Mouse (Mus musculus) midbrain, embryonic 13.5 days (tissue): ENCODE results near the gene Ldlrap1. TPM values are rescaled to one million over a fixed set of nuclear protein-coding genes. Genes with fewer than 3 reads are reported as not detected.
"Not testable (repeated sequence)": the region's sequence is repeated elsewhere in the genome, so short reads cannot be mapped to it uniquely, and the experiment has no call there.

Experiments used
- ATAC-seq: fragments of 200-750 bp; cut with Nextera tagmentation; 2 replicates; pipeline ENCODE4 v1.8.0; 2017; ENCODE audit warnings: mild to moderate bottlenecking, moderate TSS enrichment, moderate library complexity
- H3K27ac ChIP-seq: fragments of 300-500 bp; sonication (generic); 2 replicates; pipeline ENCODE4 v1.5.1; 2015; ENCODE audit warnings: inconsistent platforms, mild to moderate bottlenecking, moderate library complexity
- H3K27me3 ChIP-seq: fragments of 300-500 bp; sonication (generic); 2 replicates; pipeline ENCODE4 v1.6.1; 2015; ENCODE audit warnings: mild to moderate bottlenecking, inconsistent platforms
- H3K36me3 ChIP-seq: fragments of 300-500 bp; sonication (generic); 2 replicates; pipeline ENCODE4 v1.6.1; 2015; ENCODE audit warnings: mild to moderate bottlenecking, inconsistent platforms
- H3K4me1 ChIP-seq: fragments of 300-500 bp; sonication (generic); replicated peaks from 2 replicates; pipeline ENCODE4 v1.6.1; 2015; ENCODE audit warnings: inconsistent platforms
- H3K4me2 ChIP-seq: fragments of 300-500 bp; sonication (generic); replicated peaks from 2 replicates; pipeline ENCODE4 v1.6.1; 2015; ENCODE audit warnings: moderate library complexity, mild to moderate bottlenecking, inconsistent platforms
- H3K4me3 ChIP-seq: fragments of 300-500 bp; sonication (generic); replicated peaks from 2 replicates; pipeline ENCODE4 v1.5.1; 2015; ENCODE audit warnings: mild to moderate bottlenecking, inconsistent platforms
- H3K9ac ChIP-seq: fragments of 300-500 bp; sonication (generic); replicated peaks from 2 replicates; pipeline ENCODE4 v1.6.1; 2015; ENCODE audit warnings: mild to moderate bottlenecking, inconsistent platforms
- H3K9me3 ChIP-seq: fragments of 300-500 bp; sonication (generic); 2 replicates; pipeline ENCODE4 v1.6.1; 2016; ENCODE audit warnings: mild to moderate bottlenecking, inconsistent platforms
- WGBS: fragments of 180-500 bp; shearing (Covaris S2); methylation state at CpG from one replicate; pipeline ENCODE4 v1.1.7; 2015; 5-methylcytosine and 5-hydroxymethylcytosine counted together
- polyA plus RNA-seq: library from polyadenylated mRNA; unstranded; fragments of >200 nt; fragmentation: Nextera tagmentation; extraction: Ambion mirVana; gene quantifications from 2 replicates; pipeline ENCODE4 v1.2.1, GENCODE M21; 2015

Ldlrap1 gene
- polyA plus RNA-seq, 1 experiment from 2014 or later, result 3.4 TPM

DNA sequence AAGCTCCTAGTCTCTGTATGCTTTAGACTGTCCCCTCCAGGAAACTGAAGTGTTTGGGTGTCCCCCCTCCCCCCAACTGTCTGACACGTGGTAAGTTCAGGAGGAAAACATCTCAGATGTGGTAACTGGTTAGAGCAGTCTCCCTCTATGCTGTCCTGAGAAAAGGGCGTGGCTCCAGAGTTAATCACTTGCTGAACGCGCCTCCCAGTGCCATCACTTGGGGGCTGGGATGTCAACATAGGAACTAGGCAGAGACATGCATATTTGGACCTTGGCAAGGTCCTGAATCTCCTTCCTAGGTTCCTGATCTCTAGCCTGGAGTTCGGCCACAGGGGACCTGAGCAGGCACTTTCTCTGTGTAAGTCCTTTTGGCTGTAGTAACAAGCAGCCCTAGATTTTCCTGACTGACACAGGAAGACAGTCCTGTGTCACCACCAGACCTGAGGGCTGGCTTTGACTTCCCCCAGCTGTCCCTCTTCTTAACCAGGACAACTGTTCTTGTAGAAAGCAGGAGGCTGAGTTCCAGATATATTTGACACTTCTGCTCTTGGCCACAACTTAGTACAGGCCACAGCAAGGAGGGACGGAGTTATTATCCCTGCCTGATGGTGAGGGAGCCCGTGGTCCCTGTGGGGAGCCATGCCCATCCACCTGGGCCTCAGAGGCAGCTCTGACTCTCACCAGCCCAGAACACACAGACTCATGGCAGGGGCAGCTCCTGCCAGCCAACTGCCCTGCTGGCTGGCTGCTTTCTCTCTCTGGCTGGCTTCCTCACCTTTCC, 28.9 kb upstream of the Ldlrap1 start:
- no peak overlapping the region for H3K4me3 ChIP-seq
- H3K27me3 ChIP-seq, result no peaks in the 10 kb centered on the region
- no peaks in the 10 kb centered on the region for H3K9me3 ChIP-seq
- H3K9ac ChIP-seq, result no peak overlapping the region
- H3K4me1 ChIP-seq, result no peaks in the 10 kb centered on the region
- no peak for ATAC-seq
- H3K27ac ChIP-seq, result no peak overlapping the region
- H3K4me2 ChIP-seq, result no peak overlapping the region
- WGBS, result 26% methylated on average over 7 of the region's 7 CpGs
- H3K36me3 ChIP-seq, result peaks cover 17% of the 10 kb centered on the region

DNA sequence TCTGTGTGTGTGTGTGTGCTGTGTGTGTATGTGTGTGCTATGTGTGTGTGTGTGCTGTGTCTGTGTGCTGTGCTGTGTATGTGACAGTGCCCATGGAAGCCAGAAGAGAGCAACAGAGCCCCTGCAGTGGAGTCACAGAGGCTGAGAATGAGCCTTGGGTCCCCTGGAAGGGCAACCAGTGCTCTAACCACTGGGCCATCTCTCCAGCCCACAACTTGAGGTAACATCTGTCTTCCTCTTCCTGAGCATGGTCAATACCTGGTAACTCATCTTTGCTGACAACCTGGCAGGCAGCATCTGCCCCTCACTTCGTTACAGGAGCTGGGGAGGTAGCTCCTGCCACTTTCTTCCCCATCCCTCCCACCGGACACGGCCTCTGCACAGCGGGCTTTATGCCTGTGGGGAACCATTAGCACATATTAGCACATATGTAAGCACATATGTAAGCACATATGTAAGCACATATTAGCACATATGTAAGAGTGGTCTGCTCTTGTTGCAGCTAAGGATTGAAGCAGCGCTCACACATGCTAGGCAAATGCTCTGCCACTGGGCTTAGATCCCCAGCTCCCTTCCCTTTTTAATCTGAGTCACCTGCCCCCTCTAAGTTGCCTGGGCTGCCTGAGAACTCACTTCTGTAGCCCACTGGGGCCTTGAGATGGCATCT, 28.1 kb upstream of the Ldlrap1 start:
- Histone ChIP-seq H3K4me3 (no peak overlapping the region), H3K4me1 (no peaks in the 10 kb centered on the region), H3K9me3 (no peaks in the 10 kb centered on the region), H3K4me2 (no peak overlapping the region), H3K36me3 (peaks cover 9% of the 10 kb centered on the region), H3K9ac (no peak overlapping the region), H3K27ac (no peak overlapping the region), H3K27me3 (no peaks in the 10 kb centered on the region)
- 83% methylated on average over 5 of the region's 5 CpGs for WGBS
- no peak for ATAC-seq

DNA sequence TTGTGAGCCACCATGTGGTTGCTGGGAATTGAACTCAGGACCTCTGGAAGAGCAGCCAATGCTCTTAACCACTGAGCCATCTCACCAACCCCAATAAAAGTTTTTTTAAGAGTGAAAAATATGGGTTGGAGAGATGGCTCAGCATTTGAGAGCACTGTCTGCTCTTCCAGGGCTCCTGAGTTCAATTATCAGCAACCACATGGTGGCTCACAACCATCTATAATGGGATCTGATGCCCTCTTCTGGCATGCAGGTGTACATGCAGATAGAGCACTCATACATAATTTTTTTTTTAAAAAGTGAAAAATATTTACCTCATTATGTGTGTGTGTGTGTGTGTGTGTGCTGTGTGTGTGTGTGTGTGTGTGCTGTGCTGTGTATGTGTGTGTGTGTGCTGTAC, 27.1 kb upstream of the Ldlrap1 start:
- not testable (repeated sequence) for ATAC-seq, H3K27ac ChIP-seq, H3K36me3 ChIP-seq, H3K4me2 ChIP-seq, H3K9ac ChIP-seq, H3K4me3 ChIP-seq, H3K27me3 ChIP-seq, H3K4me1 ChIP-seq, H3K9me3 ChIP-seq

DNA sequence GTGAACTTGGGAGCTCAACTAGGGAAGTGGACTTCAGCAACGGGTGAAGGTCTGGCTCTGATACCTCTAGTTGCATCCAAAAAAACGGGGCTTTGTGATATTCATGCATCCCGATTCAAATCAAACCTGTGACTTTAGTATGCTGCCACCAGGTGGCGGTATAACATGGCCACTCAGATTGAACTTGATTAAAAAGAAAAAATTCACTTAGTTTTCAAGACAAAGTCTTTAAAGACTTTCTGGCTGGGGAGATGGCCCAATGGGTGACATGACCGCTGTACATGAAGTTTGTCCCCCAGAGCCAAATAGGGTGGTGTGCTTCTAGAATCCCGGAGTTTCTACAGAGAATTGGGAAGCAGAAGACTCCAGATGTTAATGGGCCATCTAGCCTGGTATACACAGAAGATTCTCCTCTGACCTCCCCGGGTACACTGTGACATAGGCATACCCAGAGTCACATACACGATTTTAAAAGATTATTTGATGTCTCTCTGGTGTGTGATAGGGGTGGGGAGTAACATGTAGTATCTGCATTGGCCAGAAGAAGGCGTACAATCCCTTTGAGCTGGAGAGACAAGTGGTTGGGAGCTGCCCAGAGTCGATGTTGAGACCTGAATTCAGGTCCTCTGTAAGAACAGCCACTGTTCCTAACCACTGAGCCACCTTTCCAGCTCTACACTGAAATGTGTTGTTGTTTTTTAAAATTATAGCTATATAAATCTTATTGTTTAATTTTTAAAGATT, 25.6 kb upstream of the Ldlrap1 start:
- Histone ChIP-seq H3K4me2 (no peak overlapping the region), H3K36me3 (no peaks in the 10 kb centered on the region), H3K9ac (no peak overlapping the region), H3K4me3 (no peak overlapping the region), H3K9me3 (no peaks in the 10 kb centered on the region), H3K4me1 (no peaks in the 10 kb centered on the region), H3K27me3 (no peaks in the 10 kb centered on the region), H3K27ac (no peak overlapping the region)
- WGBS, result 50% methylated on average over 10 of the region's 10 CpGs
- ATAC-seq, result no peak

DNA sequence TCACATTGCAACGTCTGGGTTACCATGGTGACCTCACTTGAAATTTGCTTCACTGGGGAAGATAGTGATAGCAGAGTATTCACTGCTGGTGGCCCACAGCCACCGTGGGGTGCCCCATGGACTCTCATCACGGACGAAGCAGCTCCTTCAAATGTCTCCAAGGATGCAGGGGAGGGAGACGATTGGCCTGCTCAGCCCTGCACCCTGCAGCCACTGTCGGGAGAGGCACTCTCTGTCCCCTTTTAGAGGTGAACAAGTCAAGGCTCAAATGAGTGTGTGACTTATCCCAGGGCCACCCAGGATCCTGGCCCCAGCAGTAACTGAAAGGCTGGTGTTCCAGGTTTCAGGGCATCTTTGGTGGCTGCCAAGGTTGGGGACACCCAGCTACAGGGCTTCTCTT, 23.9 kb upstream of the Ldlrap1 start:
- no peak for ATAC-seq
- Histone ChIP-seq H3K9ac (no peak overlapping the region), H3K4me1 (no peaks in the 10 kb centered on the region), H3K4me2 (no peak overlapping the region), H3K27me3 (no peaks in the 10 kb centered on the region), H3K9me3 (no peaks in the 10 kb centered on the region), H3K27ac (no peak overlapping the region), H3K36me3 (no peaks in the 10 kb centered on the region), H3K4me3 (no peak overlapping the region)
- 54% methylated on average over 6 of the region's 6 CpGs for WGBS

DNA sequence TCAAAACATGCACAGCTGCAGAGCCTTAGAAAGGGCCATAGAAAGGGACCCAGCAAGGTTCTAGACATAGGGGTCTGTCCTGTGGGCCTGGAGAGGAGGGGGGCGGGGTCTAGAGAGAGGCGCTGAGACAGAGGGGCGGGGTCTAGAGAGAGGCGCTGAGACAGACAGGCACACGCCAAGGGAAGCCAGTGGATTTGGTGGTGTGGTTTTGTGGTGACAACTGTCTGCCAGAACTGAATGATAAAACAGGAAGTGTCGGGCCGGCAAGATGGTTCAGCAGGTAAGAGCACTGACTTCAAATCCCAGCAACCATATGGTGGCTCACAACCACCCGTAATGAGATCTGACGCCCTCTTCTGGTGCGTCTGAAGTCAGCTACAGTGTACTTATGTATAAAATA, 19.1 kb upstream of the Ldlrap1 start:
- H3K4me2 ChIP-seq, result no peak overlapping the region
- no peak overlapping the region for H3K4me3 ChIP-seq
- no peaks in the 10 kb centered on the region for H3K4me1 ChIP-seq
- H3K36me3 ChIP-seq, result no peaks in the 10 kb centered on the region
- no peaks in the 10 kb centered on the region for H3K9me3 ChIP-seq
- no peak overlapping the region for H3K9ac ChIP-seq
- WGBS, result 30% methylated on average over 10 of the region's 10 CpGs
- no peak overlapping the region for H3K27ac ChIP-seq
- ATAC-seq, result no peak
- H3K27me3 ChIP-seq, result no peaks in the 10 kb centered on the region

DNA sequence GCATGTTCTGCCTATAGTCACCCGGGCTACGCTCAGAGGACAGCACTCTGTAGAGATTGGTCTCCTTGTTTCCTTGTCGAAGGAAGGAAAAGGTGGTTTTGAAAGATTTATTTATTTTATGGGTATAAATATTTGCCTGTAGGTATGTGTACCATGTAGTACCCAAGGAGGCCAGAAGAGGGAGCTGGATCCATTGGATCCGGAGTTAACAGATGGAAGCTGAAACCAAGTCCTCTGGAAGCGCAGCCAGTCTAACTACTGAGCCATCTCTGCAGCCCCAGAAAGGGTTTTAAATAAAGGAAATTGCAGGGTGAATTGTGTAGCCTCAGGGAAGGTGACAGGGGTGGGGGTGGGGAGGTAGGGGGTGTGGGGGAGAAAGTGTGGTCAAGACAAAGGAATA, 16.9 kb upstream of the Ldlrap1 start:
- Histone ChIP-seq H3K4me2 (no peak overlapping the region), H3K4me1 (no peaks in the 10 kb centered on the region), H3K9me3 (no peaks in the 10 kb centered on the region), H3K4me3 (no peak overlapping the region), H3K36me3 (no peaks in the 10 kb centered on the region), H3K27me3 (no peaks in the 10 kb centered on the region), H3K9ac (no peak overlapping the region), H3K27ac (no peak overlapping the region)
- WGBS, result 53% methylated on average over 5 of the region's 5 CpGs
- ATAC-seq, result no peak

DNA sequence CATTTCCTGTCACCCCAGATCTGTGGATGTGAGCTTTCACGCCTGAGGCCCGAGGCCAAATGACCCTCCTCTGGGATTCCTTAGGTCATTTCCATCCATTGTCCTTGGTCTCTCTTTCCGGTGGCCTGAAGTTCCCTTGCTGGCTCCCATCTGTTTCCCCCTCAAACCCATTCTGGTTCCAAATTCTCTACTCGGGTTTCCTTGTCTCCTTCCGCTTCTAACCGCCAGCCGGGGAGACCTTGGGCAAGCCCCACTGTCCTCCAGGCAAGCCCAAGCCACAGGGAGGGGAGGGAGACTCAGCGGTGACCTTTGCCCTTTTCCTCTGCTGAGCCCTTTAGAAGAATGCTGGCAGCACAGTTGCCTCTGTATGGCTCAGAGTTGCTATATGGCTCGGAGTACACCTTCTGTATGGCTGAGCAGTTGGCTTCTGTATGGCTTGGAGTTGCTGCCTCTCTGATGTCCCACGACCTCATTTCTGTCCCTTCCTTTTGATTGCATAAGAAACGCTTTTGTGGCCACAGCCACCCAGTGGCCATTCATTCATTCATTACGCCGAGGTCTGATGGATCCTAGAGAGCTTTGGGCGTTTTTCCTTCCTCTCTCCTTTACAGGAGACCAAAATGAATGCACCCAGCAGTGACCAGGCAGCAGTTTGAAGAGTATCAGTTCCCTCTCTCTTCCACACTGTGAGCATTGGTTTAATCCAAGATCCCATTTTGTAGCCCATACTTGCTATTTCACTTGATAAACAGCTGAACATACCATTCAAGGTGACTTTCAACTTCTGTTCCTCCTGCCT, 11.5 kb upstream of the Ldlrap1 start:
- Histone ChIP-seq H3K4me1 (no peaks in the 10 kb centered on the region; the same call in 1 of the 2 replicates), H3K4me3 (no peak overlapping the region), H3K4me2 (no peak overlapping the region), H3K9ac (no peak overlapping the region), H3K27ac (no peak overlapping the region), H3K27me3 (no peaks in the 10 kb centered on the region), H3K9me3 (no peaks in the 10 kb centered on the region), H3K36me3 (no peaks in the 10 kb centered on the region)
- 40% methylated on average over 14 of the region's 14 CpGs for WGBS
- ATAC-seq, result no peak

DNA sequence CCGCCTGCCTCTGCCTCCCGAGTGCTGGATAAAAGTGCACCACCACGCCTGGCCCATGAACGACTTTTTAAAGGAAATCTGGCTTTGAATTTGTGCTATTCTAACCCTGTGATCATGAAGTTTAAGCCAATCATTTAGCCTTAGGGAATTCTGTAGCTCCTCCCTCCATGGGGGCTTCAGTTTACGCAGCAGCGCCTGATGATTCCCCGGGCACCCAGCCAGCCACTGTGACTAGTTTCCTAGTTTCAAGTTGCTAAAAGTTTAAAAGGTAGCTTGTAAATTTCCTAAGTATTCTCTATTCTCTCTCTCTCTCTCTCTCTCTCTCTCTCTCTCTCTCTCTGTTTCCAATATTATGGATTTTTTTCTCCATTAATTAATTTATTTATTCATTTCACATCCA, 8.4 kb upstream of the Ldlrap1 start:
- H3K27me3 ChIP-seq, result peaks cover 3% of the 10 kb centered on the region; the same call in 1 of the 2 replicates
- no peak overlapping the region for H3K9ac ChIP-seq
- no peak overlapping the region for H3K4me3 ChIP-seq
- H3K9me3 ChIP-seq, result no peaks in the 10 kb centered on the region
- no peak overlapping the region for H3K27ac ChIP-seq
- WGBS, result 74% methylated on average over 7 of the region's 7 CpGs
- ATAC-seq, result no peak
- H3K36me3 ChIP-seq, result no peaks in the 10 kb centered on the region
- H3K4me1 ChIP-seq, result peaks cover 5% of the 10 kb centered on the region; the same call in 1 of the 2 replicates
- H3K4me2 ChIP-seq, result no peak overlapping the region

DNA sequence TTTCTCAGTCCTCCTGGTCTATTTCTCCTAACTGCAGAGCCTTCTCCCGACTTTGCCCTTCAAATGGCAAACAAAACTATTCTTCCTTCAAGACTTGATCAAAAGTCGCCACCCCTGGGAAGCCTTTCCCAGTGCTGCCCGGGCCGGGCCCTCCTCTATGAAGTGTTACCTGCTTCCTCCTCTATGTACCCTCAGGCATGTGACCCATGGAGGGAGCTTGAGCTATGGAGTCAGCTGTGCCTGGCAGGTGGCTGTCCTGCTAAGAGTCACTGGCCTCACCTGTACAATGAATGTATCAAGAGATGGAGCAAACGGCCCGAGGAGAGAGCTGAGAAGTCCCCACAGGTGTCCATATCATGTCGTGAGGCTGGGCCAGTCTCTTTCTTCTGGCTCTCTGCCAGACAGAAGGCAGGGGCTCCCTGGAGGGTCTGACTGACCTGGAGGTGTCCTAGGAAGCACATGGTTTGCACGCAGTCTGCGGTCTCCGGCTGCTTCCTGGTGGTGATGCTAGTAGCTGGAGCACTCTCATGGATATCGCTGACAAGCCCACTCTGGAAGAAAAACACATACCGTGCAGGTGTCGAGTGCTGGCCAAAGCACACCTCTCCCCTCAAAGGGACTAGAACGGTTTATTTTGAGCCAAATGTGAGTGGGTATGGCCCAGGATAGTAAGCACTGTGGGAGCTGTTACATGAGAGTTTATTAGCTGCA, 7.6 kb upstream of the Ldlrap1 start:
- peaks cover 5% of the 10 kb centered on the region; the same call in 1 of the 2 replicates for H3K4me1 ChIP-seq
- peaks cover 3% of the 10 kb centered on the region; the same call in 1 of the 2 replicates for H3K27me3 ChIP-seq
- no peak overlapping the region for H3K4me3 ChIP-seq
- no peak overlapping the region for H3K4me2 ChIP-seq
- no peak overlapping the region for H3K9ac ChIP-seq
- H3K27ac ChIP-seq, result no peak overlapping the region
- ATAC-seq, result no peak
- no peaks in the 10 kb centered on the region for H3K9me3 ChIP-seq
- WGBS, result 70% methylated on average over 14 of the region's 14 CpGs
- no peaks in the 10 kb centered on the region for H3K36me3 ChIP-seq

DNA sequence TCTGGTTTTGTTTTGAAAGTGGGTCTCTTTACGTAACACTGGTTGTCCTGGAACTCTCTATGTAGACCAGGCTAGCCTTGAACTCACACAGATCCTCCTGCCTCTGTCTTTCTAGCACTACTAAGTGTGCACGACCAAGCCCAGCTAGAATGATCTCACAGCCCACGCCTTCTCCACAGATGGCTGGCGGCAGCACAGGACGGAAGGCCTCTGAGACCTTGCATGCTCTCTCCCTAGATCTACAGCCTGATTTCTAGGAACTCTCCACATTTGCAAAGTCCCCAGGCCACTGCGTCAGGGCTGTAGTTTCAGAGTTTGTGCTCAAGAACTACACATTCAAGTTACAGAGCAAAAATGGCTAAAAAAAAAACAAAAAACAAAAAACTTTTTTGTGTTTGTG, 6.3 kb upstream of the Ldlrap1 start:
- H3K9me3 ChIP-seq, result no peaks in the 10 kb centered on the region
- H3K4me2 ChIP-seq, result no peak overlapping the region
- 87% methylated on average over 6 of the region's 6 CpGs for WGBS
- H3K27ac ChIP-seq, result no peak overlapping the region
- no peak overlapping the region for H3K4me3 ChIP-seq
- no peak for ATAC-seq
- no peak overlapping the region for H3K9ac ChIP-seq
- H3K36me3 ChIP-seq, result no peaks in the 10 kb centered on the region
- H3K4me1 ChIP-seq, result peaks cover 5% of the 10 kb centered on the region; the same call in 1 of the 2 replicates
- peaks cover 8% of the 10 kb centered on the region for H3K27me3 ChIP-seq
